Mouse (Mus musculus) lung, postnatal 10 days (tissue): ENCODE measurements around the gene Cflar.
"Not testable (repeated sequence)": the region's sequence is repeated elsewhere in the genome, so short reads cannot be mapped to it uniquely, and the experiment has no call there.

Source experiments
- DNase-seq: peaks from one replicate; pipeline ENCODE4 v3.0.0; 2021

The Cflar gene

GRCm38 (mm10) chr1:58794705-58795104, 83.4 kb downstream of the Cflar start:
- no peak for DNase-seq

GRCm38 (mm10) chr1:58795291-58796058, 84.2 kb downstream of the Cflar start, which contains the start of gene Casp8:
Gene Casp8, plus strand, starts transcription at chr1:58795374.
- peak; percentile 73 for DNase-seq

- DNase-seq = no peak
These were observed 84.7 kb downstream of the Cflar start for GRCm38 (mm10) chr1:58796059-58796363.

- DNase-seq = no peak
These were observed 85.5 kb downstream of the Cflar start for GRCm38 (mm10) chr1:58796853-58797252.

GRCm38 (mm10) chr1:58797370-58797769, 86.1 kb downstream of the Cflar start:
- peak; percentile 14 for DNase-seq

GRCm38 (mm10) chr1:58798911-58799310, 87.6 kb downstream of the Cflar start:
- DNase-seq = no peak

GRCm38 (mm10) chr1:58800644-58801043, 89.3 kb downstream of the Cflar start:
- DNase-seq = not testable (repeated sequence)

GRCm38 (mm10) chr1:58801558-58802285, 90.4 kb downstream of the Cflar start:
- no peak for DNase-seq

- peak; percentile 84 for DNase-seq
These were observed 91.3 kb downstream of the Cflar start for GRCm38 (mm10) chr1:58802322-58803273.

GRCm38 (mm10) chr1:58803531-58803930, 92.2 kb downstream of the Cflar start:
- no peak for DNase-seq

GRCm38 (mm10) chr1:58806651-58807050, 95.3 kb downstream of the Cflar start:
- DNase-seq = no peak
